Mouse (Mus musculus) B cell, adult 2 months (primary cell): ENCODE measurements around the gene Dgkg.
A peak's percentile ranks its signal among the peaks of the same experiment; 100 is the strongest.

ENCODE experiments used
- DNase-seq, 2 experiments: peaks; one replicate each; pipeline ENCODE4 v3.0.0; 2022

Dgkg gene

DNA sequence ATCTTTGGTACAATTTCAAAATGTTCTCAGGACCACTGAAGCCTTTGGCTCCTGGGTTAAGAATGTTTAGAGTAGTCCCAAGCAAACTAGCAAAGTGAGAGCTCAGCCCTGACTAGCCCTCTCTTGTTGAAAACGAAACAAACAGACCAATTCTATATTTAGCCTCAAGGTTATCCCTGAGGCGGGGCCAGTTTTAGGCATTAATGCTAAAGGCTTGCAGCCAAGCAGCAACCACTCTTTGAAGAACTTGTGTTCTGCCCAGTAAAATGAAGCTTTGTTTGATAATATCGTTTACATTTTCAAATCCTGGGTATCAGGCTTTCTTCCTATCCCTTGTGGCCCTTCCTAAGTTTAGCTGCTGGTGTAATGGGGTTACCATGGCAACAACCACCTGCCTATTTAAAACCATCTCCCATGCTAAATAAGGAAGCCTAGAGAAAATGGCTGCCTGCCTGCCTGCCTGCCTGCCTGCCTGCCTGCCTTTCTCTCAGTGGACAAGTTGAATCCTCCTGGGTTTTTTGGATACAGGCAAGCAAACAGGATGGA, 111.9 kb downstream of the Dgkg start:
- DNase-seq, result peak; percentile 46 to 50

DNA sequence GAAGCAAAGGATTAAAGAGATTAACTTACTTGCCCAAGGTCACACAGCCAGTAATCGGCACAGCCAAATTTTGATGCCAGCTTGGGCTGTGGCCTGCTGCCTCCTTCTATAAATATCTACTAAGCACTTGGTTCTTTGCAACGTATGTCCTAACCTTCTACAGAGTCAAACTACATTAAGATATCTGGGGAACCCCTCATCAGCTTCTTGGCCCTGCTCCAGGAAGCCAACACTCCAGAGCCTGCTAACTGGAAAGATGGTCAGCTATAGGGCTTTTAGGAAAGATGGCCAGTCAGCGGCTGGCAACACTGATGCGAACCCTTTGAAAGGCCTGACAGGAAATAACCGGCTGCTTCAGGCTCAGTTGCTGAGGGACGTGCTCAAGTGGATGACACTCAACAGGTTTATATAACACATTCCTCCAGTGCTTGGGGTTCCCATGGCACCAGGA, 114.3 kb downstream of the Dgkg start:
- DNase-seq, result no peak

GRCm38 (mm10) chr16:22539275-22539674, 117.7 kb downstream of the Dgkg start:
- DNase-seq, result no peak

GRCm38 (mm10) chr16:22536581-22537160, 120.3 kb downstream of the Dgkg start:
- DNase-seq, result no peak

- DNase-seq, result no peak
These were observed 123.9 kb downstream of the Dgkg start for GRCm38 (mm10) chr16:22533087-22533486.

DNA sequence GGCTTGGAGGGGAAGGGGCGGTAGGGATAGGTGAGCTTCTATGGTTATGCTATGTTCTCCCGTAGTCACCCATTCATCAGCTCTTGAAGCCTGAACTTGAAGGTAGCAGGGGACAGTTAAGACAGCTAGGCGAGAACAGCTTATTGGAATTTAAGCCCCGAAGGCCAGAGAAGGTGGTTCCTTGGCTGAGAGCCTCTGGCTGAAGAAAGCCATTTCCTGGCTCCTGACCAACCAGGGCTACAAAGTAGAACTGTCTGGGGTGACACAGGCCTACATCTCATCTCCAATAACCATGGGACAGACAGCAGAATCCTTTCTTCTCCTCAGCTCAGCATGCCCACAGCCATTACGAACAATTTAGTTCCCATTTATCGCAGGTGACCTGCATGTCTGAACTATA, 125.2 kb downstream of the Dgkg start:
- no peak for DNase-seq

DNA sequence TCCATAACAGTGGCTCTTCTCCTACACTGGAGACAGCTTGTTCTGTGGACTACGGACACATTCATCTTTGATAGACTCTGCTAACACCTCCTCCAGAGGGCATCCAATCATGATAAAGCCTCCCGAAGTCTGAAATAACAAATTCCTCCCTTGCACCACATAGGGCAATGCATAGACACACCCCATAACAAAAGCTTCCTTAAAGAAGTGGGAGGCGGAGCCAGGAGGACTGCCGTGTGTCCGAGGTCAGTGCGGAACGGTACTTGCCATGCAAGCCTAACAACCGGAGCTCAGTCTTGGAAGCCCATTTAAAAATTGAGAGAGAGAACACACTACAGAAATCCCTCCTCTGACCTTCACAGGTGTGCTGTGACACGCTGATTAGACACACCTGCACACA, 126.0 kb downstream of the Dgkg start:
- DNase-seq, result no peak

- no peak for DNase-seq
These were observed 129.5 kb downstream of the Dgkg start for GRCm38 (mm10) chr16:22527499-22527939.

GRCm38 (mm10) chr16:22526386-22526785, 130.6 kb downstream of the Dgkg start:
- DNase-seq, result no peak

- DNase-seq, result peak; percentile 42 to 51
These were observed 139.3 kb downstream of the Dgkg start for GRCm38 (mm10) chr16:22517431-22518384.

DNA sequence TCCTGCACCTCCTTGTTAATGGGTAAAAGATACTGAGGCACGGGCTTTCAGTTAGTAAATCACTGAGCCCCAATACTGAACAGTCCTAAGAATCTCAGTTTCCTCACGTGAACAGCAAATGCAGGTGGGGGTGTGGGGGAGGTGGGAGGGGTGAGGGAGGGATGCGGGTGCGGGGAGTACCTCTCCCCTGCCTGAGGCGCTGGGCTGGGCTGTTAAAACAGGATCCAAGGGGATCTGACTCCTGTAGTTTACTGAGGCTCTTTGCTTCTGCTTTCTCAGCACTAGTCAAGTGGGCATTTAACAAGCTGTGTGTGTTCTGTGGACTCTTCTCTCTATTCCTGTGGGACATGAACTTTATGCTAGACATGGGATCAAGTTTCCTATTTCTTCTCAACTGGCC, 141.5 kb downstream of the Dgkg start:
- DNase-seq, result no peak

GRCm38 (mm10) chr16:22510861-22511637, 146.0 kb downstream of the Dgkg start:
- no peak for DNase-seq

GRCm38 (mm10) chr16:22508936-22509563, 148.0 kb downstream of the Dgkg start:
- no peak for DNase-seq

DNA sequence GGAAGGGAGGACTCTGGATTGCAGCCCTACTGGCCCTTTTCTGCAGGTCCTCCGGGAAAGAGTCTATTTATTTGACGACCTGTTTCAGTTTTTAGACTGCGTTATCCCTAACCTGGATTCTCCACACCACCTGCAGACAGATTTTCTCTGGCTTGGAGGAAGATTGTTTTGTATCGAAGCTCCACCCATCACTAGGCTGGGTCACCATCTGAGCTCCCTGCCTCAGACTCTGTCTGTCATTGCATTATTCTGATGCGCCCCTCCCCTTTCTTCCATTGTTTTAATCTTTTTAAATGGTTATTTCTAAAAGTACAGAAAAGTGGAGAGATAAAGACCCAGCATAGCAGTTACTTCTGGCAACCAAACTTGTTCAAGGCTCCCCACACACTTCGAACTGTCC, 151.4 kb downstream of the Dgkg start:
- DNase-seq, result no peak

DNA sequence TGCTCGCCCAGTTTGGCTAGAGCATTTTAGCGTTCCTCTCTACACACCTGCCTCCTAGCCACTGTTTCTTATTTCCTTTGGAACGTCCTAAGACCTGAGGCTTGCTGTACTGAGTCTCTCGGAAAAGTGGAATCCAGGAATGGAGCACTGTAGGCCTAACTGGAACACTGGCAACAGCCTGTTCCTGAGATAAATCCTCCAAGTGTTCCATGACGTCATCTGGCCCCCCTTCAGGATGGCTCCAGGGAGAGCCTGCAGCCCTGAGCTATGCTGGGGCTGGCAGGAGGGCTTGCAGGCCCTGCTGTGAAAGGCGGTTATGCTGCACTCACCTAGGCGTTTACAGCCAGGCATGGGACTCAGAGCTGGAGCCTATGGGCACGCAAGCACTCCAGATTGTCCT, 152.2 kb downstream of the Dgkg start:
- no peak for DNase-seq

GRCm38 (mm10) chr16:22504049-22504448, 153.0 kb downstream of the Dgkg start:
- no peak for DNase-seq

DNA sequence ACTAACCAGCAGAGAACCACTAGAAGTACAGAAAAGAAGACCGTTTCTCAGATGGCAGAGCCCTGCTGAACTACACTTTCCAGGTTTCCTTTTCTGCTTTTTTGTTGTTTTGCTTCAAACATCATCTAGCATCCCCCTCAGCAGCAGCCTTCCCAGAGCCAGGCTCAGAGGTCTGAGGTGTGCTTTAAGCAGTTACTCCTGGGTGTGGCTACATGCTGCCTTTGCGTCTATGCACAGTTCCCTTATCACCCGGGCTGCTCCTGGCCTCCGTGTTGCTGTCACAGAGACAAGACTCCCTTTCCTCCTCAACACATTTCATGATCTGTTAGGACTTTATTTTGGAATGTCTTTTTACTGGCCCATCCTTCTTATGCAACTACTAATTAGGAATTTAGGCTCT, 153.6 kb downstream of the Dgkg start:
- no peak for DNase-seq

GRCm38 (mm10) chr16:22501855-22502254, 155.2 kb downstream of the Dgkg start:
- no peak for DNase-seq

- no peak for DNase-seq
These were observed 156.5 kb downstream of the Dgkg start for GRCm38 (mm10) chr16:22500561-22500960.

- no peak for DNase-seq
These were observed 157.1 kb downstream of the Dgkg start for GRCm38 (mm10) chr16:22499951-22500350.

DNA sequence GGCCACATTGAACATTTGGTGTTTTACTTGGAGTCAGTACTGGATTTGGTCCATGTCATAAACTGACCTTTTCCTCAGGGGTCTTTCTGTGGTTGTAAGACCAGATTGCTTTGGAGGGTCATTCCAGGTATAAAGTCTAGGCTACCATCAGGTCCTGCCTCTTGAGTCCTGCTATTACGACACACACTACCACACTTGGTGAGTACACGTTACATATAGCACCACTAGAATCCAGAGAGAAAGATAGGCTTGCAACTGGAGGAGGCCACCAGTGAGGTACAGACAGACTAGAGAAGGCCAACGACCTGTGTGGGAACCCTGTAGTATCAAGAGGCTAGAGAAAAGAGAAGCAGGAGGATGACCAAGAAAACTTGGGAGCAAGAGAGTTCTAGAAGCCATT, 157.6 kb downstream of the Dgkg start:
- no peak for DNase-seq

DNA sequence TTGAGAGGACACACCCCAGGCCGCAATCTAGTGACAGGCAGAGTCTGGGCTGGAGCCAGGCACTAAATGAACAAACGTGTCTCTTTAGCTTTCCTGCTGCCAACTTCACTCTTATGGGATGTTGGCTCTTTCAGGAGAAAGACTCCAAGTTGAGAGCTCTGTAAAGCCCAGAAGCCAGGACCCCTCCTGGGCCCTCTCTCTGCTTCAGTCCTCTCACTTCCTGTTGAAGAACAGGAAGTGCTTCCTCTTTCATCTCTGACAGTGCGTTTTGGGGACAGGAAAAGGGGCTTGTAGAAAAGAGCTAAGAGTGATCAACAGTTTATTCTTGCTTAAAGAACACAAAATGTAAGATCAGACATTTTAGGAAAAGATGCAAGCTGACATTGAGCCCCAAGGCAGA, 159.0 kb downstream of the Dgkg start:
- DNase-seq, result peak in 1 of 2 experiments; percentile 10

GRCm38 (mm10) chr16:22495259-22495658, 161.8 kb downstream of the Dgkg start:
- DNase-seq, result no peak
